Mouse (Mus musculus): Measurements from ENCODE around the gene Map3k10.
"Not testable (repeated sequence)": the region's sequence is repeated elsewhere in the genome, so short reads cannot be mapped to it uniquely, and the experiment has no call there.

DNA sequence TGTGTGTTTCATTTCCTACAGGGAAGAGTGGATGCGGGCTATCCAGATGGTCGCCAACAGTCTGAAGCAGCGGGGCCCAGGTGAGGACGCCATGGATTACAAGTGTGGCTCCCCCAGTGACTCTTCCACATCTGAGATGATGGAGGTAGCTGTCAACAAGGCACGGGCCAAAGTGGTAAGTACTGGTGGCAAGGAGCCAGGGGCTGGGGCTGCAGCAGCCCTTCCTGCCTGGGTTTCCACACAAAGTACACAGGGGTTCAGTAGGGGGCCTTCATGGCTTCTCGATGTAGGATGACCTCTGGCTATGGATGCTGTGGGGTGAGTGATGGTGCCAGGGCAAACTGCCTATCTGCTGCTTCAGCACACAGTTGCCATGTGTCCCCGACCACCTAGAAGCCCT is 45.6 kb downstream of the Map3k10 start:
- not testable (repeated sequence) for TF ChIP-seq POLR2A (IDR thresholded peaks at IDR 0.05; ENCODE audit: low read depth, low read length); CTCF (conservative IDR thresholded peaks at IDR 0.05; ENCODE audit: insufficient read depth, insufficient read length, low read depth, low read length)

Measured in kidney, adult 2 months (tissue).